Mouse (Mus musculus) stomach, postnatal 0 days (tissue): Measurements from ENCODE around the gene Skp1a.
"Not testable (repeated sequence)": the region's sequence is repeated elsewhere in the genome, so short reads cannot be mapped to it uniquely, and the experiment has no call there.

ENCODE experiments used
- CTCF ChIP-seq: IDR thresholded peaks from 2 replicates; pipeline ENCODE4 v1.5.1; 2016; ENCODE audit warnings: antibody characterized with exemption, low read depth, mild to moderate bottlenecking, moderate library complexity
- EP300 ChIP-seq: optimal IDR thresholded peaks from 2 replicates; pipeline ENCODE3; 2016; ENCODE audit warnings: antibody characterized with exemption

DNA sequence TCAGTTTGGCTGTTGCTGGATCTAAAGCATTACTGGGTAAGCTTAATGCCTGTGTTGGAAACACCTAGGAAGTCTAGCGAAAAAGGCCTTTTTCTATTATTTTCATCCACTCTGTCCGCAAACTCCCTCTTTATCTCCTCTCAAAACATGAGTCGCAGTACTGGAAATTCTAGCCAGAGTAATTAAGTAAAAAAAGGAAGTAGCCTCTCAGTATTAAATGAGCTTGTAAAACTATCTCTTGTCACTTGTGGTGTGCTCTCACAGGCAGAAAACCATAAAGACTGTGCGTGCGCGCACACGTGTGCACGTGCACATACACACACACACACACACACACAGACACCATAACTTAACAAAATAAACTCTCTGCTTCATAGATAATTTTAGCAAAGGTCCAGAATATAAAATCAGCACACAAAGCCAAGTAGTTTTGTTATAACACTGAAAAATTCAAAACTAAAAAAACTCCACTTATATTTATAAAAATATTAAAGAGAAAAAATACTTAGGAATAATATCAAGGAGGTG lies 35.2 kb upstream of the Skp1a start:
- TF ChIP-seq CTCF, EP300: not testable (repeated sequence)
